Mouse (Mus musculus) MEL (cell line): ENCODE results near the gene 1700015G11Rik. TPM values are rescaled to one million over a fixed set of nuclear protein-coding genes. Genes with fewer than 3 reads are reported as not detected.

Experiments
- DNase-seq: peaks from one replicate; pipeline ENCODE4 v3.0.0; 2011; ENCODE audit warnings: low read depth, low spot score
- H3K27ac ChIP-seq: 2 replicates; pipeline ENCODE4 v1.5.1; 2012; ENCODE audit warnings: low read depth, mild to moderate bottlenecking, control low read depth, low read length, moderate library complexity; ENCODE audit not compliant: control insufficient read depth
- H3K27me3 ChIP-seq, 2 experiments: fragments of 150-350 bp in 1 of 2; sonication (generic) in 1 of 2; 2 replicates each; pipeline ENCODE4 v1.6.1; 2012; ENCODE audit warnings: low read length in 2 of 2, mild to moderate bottlenecking in 2 of 2, improper control_type of control experiment in 1 of 2, moderate library complexity in 1 of 2; ENCODE audit not compliant: insufficient read depth in 2 of 2, control insufficient read depth in 1 of 2
- H3K36me3 ChIP-seq, 2 experiments: 2 replicates each; pipeline ENCODE4 v1.6.1; 2012 to 2014; ENCODE audit warnings: low read length in 2 of 2, improper control_type of control experiment in 1 of 2, inconsistent platforms in 1 of 2, mild to moderate bottlenecking in 1 of 2; ENCODE audit not compliant: insufficient read depth in 2 of 2, control insufficient read depth in 1 of 2
- H3K4me1 ChIP-seq, 2 experiments: fragments of 150-350 bp in 1 of 2; sonication (generic) in 1 of 2; 2 replicates each; pipeline ENCODE4 v1.6.1; 2012; ENCODE audit warnings: low read length in 2 of 2, improper control_type of control experiment in 1 of 2, mild to moderate bottlenecking in 1 of 2; ENCODE audit not compliant: insufficient read depth in 2 of 2, control insufficient read depth in 1 of 2
- H3K4me3 ChIP-seq, 2 experiments: fragments of 150-350 bp in 1 of 2; sonication (generic) in 1 of 2; 2 replicates each; pipeline ENCODE4 v1.5.1; 2012; ENCODE audit warnings: low read depth in 2 of 2, low read length in 2 of 2, mild to moderate bottlenecking in 2 of 2, moderate library complexity in 2 of 2, control low read depth in 1 of 2, improper control_type of control experiment in 1 of 2; ENCODE audit not compliant: control insufficient read depth in 1 of 2, insufficient read depth in 1 of 2
- H3K79me2 ChIP-seq: 2 replicates; pipeline ENCODE4 v1.6.1; 2012; ENCODE audit warnings: mild to moderate bottlenecking, low read length, moderate library complexity; ENCODE audit not compliant: control insufficient read depth, poor library complexity, insufficient read depth
- H3K9ac ChIP-seq: 2 replicates; pipeline ENCODE4 v1.6.1; 2012; ENCODE audit warnings: low read depth, mild to moderate bottlenecking, control low read depth, low read length, moderate library complexity; ENCODE audit not compliant: control insufficient read depth, poor library complexity, severe bottlenecking
- H3K9me3 ChIP-seq: fragments of 150-350 bp; sonication (generic); replicated peaks from 2 replicates; pipeline ENCODE4 v1.6.1; 2012; ENCODE audit warnings: mild to moderate bottlenecking, low read length, improper control_type of control experiment, moderate library complexity; ENCODE audit not compliant: insufficient read depth
- CHD1 ChIP-seq: IDR thresholded peaks from 2 replicates; pipeline ENCODE4 v1.6.1; 2012; ENCODE audit warnings: low read depth, mild to moderate bottlenecking, inconsistent platforms, low read length, improper control_type of control experiment
- CTCF ChIP-seq, 3 experiments: IDR thresholded peaks in 2 of 3; conservative IDR thresholded peaks in 1 of 3; 2 replicates each; pipeline ENCODE4 v1.5.1; 2011 to 2012; ENCODE audit warnings: low read length in 3 of 3, low read depth in 2 of 3, mild to moderate bottlenecking in 2 of 3, improper control_type of control experiment in 1 of 3, inconsistent platforms in 1 of 3, mixed read lengths in 1 of 3, moderate library complexity in 1 of 3; ENCODE audit not compliant: control insufficient read depth in 1 of 3, insufficient read depth in 1 of 3, poor library complexity in 1 of 3, severe bottlenecking in 1 of 3
- E2F4 ChIP-seq: IDR thresholded peaks from 2 replicates; pipeline ENCODE4 v1.6.1; 2011; ENCODE audit warnings: low read depth, low read length, improper control_type of control experiment, borderline replicate concordance
- ELF1 ChIP-seq: IDR thresholded peaks from 2 replicates; pipeline ENCODE4 v1.6.1; 2014; ENCODE audit warnings: low read depth, mild to moderate bottlenecking, inconsistent platforms, low read length, improper control_type of control experiment, moderate library complexity
- EP300 ChIP-seq, 2 experiments: IDR thresholded peaks; 2 replicates each; pipeline ENCODE4 v1.6.1; 2011; ENCODE audit warnings: improper control_type of control experiment in 2 of 2, low read length in 2 of 2, low read depth in 1 of 2, mild to moderate bottlenecking in 1 of 2
- ETS1 ChIP-seq: IDR thresholded peaks from 2 replicates; pipeline ENCODE4 v1.6.1; 2012; ENCODE audit warnings: low read depth, mild to moderate bottlenecking, inconsistent platforms, low read length, improper control_type of control experiment, moderate library complexity
- GABPA ChIP-seq: IDR thresholded peaks from 2 replicates; pipeline ENCODE4 v1.6.1; 2012; ENCODE audit warnings: low read depth, mild to moderate bottlenecking, inconsistent platforms, low read length, improper control_type of control experiment, moderate library complexity
- GATA1 ChIP-seq: IDR thresholded peaks from 2 replicates; pipeline ENCODE4 v1.6.1; 2011; ENCODE audit warnings: low read depth, low read length, improper control_type of control experiment
- JUND ChIP-seq: IDR thresholded peaks from 2 replicates; pipeline ENCODE4 v1.6.1; 2011; ENCODE audit warnings: low read depth, mild to moderate bottlenecking, improper control_type of control experiment, low read length
- MAFK ChIP-seq: IDR thresholded peaks from 2 replicates; pipeline ENCODE4 v1.6.1; 2011; ENCODE audit warnings: low read depth, mild to moderate bottlenecking, low read length, improper control_type of control experiment, borderline replicate concordance
- MAX ChIP-seq: IDR thresholded peaks from 2 replicates; pipeline ENCODE4 v1.6.1; 2011; ENCODE audit warnings: low read length, improper control_type of control experiment
- MAZ ChIP-seq: IDR thresholded peaks from 2 replicates; pipeline ENCODE4 v1.6.1; 2012; ENCODE audit warnings: low read depth, mild to moderate bottlenecking, inconsistent platforms, low read length, improper control_type of control experiment
- MXI1 ChIP-seq: IDR thresholded peaks from 2 replicates; pipeline ENCODE4 v1.6.1; 2011; ENCODE audit warnings: mild to moderate bottlenecking, low read depth, low read length, improper control_type of control experiment
- MYB ChIP-seq: IDR thresholded peaks from 2 replicates; pipeline ENCODE4 v1.6.1; 2011; ENCODE audit warnings: mild to moderate bottlenecking, low read depth, low read length, improper control_type of control experiment
- MYC ChIP-seq: IDR thresholded peaks from 2 replicates; pipeline ENCODE4 v1.6.1; 2011; ENCODE audit warnings: low read depth, mild to moderate bottlenecking, low read length, improper control_type of control experiment, moderate library complexity
- NELFE ChIP-seq: IDR thresholded peaks from 2 replicates; pipeline ENCODE4 v1.6.1; 2011; ENCODE audit warnings: low read depth, low read length, improper control_type of control experiment
- NRF1 ChIP-seq: IDR thresholded peaks from 2 replicates; pipeline ENCODE4 v1.6.1; 2014; ENCODE audit warnings: low read depth, mild to moderate bottlenecking, inconsistent platforms, low read length, improper control_type of control experiment, moderate library complexity; ENCODE audit not compliant: poor library complexity, insufficient read depth, severe bottlenecking
- POLR2A ChIP-seq, 2 experiments: IDR thresholded peaks; 2 replicates each; pipeline ENCODE4 v1.6.1; 2011 to 2012; ENCODE audit warnings: low read length in 2 of 2, mild to moderate bottlenecking in 2 of 2, control low read depth in 1 of 2, improper control_type of control experiment in 1 of 2, low read depth in 1 of 2, moderate library complexity in 1 of 2; ENCODE audit not compliant: control insufficient read depth in 1 of 2, insufficient read depth in 1 of 2, poor library complexity in 1 of 2
- POLR2AphosphoS2 ChIP-seq: IDR thresholded peaks from 2 replicates; pipeline ENCODE4 v1.6.1; 2011; ENCODE audit warnings: low read length, improper control_type of control experiment
- RCOR1 ChIP-seq: IDR thresholded peaks from 2 replicates; pipeline ENCODE4 v1.6.1; 2012; ENCODE audit warnings: low read depth, mild to moderate bottlenecking, inconsistent platforms, low read length, improper control_type of control experiment
- SIN3A ChIP-seq: IDR thresholded peaks from 2 replicates; pipeline ENCODE4 v1.6.1; 2012; ENCODE audit warnings: low read length, improper control_type of control experiment, inconsistent platforms
- SMC3 ChIP-seq: IDR thresholded peaks from 2 replicates; pipeline ENCODE4 v1.6.1; 2011; ENCODE audit warnings: low read depth, low read length, improper control_type of control experiment
- TBP ChIP-seq: IDR thresholded peaks from 2 replicates; pipeline ENCODE4 v1.8.0; 2011; ENCODE audit warnings: low read depth, low read length, improper control_type of control experiment
- TCF12 ChIP-seq: IDR thresholded peaks from 2 replicates; pipeline ENCODE4 v1.6.1; 2014; ENCODE audit warnings: low read depth, mild to moderate bottlenecking, inconsistent platforms, low read length, improper control_type of control experiment, moderate library complexity
- UBTF ChIP-seq: IDR thresholded peaks from 2 replicates; pipeline ENCODE4 v1.6.1; 2012; ENCODE audit warnings: low read depth, mild to moderate bottlenecking, inconsistent platforms, low read length, improper control_type of control experiment, moderate library complexity, borderline replicate concordance; ENCODE audit not compliant: insufficient read depth
- USF1 ChIP-seq: IDR thresholded peaks from 2 replicates; pipeline ENCODE4 v1.6.1; 2014; ENCODE audit warnings: low read depth, mild to moderate bottlenecking, inconsistent platforms, low read length, improper control_type of control experiment, moderate library complexity
- ZMIZ1 ChIP-seq: IDR thresholded peaks from 2 replicates; pipeline ENCODE4 v1.6.1; 2012; ENCODE audit warnings: low read depth, mild to moderate bottlenecking, inconsistent platforms, low read length, improper control_type of control experiment, moderate library complexity
- polyA plus RNA-seq, 2 experiments: library from polyadenylated mRNA; stranded (reverse) in 1 of 2; unstranded in 1 of 2; fragments of >175 nt in 1 of 2; fragments of >200 nt in 1 of 2; gene quantifications; 2 replicates each; pipeline versions ENCODE4 v1.2.1 to v1.2.4; 2012; ENCODE audit warnings: low replicate concordance in 2 of 2, low read depth in 1 of 2; ENCODE audit not compliant: insufficient read length in 2 of 2, insufficient read depth in 1 of 2, missing spikeins in 1 of 2
- total RNA-seq: library from RNA; depleted of rRNA; stranded (reverse); fragments of 300-350 nt; gene quantifications from 2 replicates; pipeline ENCODE4 v1.2.3, GENCODE M21; 2012

The 1700015G11Rik gene
- total and polyA plus RNA-seq, 3 experiments = not detected

DNA sequence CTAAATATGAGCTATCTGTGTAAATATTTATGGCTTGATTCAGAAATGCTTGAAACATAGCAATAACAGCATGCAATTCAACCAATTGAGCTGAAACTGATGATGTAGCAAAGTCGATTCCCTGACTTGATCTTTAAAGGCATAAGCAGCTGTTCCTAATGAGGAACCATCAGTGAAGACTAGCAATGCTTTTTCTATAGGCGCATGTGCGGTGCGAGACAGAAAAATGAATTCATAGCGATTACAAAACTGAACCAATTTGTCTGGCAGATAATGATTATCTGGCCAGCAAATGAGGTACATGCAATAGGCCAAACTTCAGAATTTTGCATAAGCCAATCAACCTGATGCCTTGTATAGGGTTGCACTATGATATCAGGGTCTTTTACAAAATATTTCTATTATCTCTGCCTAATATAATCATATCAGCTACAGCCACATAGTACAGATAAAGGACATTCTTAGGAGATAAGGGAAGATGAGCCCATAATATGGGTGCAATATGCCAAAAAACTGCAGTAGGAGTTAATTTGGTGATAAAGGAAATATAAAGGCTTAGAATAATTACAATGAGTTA is 8.6 kb upstream of the 1700015G11Rik start:
- Histone ChIP-seq H3K4me1 (peaks cover 22 to 30% of the 10 kb centered on the region in 2 experiments), H3K27ac (peak overlapping the region; percentile 24; the same call in 1 of the 2 replicates)
- TF ChIP-seq RCOR1 (no peak), GABPA (no peak), POLR2AphosphoS2 (no peak), UBTF (no peak), JUND (no peak), MAZ (no peak), MYB (no peak), TBP (no peak), MXI1 (peak; percentile 35; the same call in 1 of the 2 replicates), POLR2A (IDR thresholded peaks at IDR 0.05; ENCODE audit: control insufficient read depth in 1 of 2, insufficient read depth in 1 of 2, low read depth in 1 of 2, low read length in 2 of 2, poor library complexity in 1 of 2) (no peak), EP300 (IDR thresholded peaks at IDR 0.05; ENCODE audit: low read depth in 1 of 2, low read length in 2 of 2) (peak; percentile 18 to 40; a peak in 2 of 4 replicates), NELFE (no peak), ETS1 (peak; percentile 63; the same call in 1 of the 2 replicates), ZMIZ1 (no peak), SMC3 (no peak), NRF1 (peak; percentile 58; the same call in 1 of the 2 replicates), MAFK (no peak; the same call in 1 of the 2 replicates), GATA1 (peak; percentile 69; the same call in 1 of the 2 replicates), TCF12 (peak; percentile 68; the same call in 1 of the 2 replicates), E2F4 (no peak), ELF1 (no peak), SIN3A (no peak), MAX (no peak), USF1 (no peak), MYC (no peak), CHD1 (no peak), CTCF (IDR thresholded peaks at IDR 0.05 in 2 of 3, conservative IDR thresholded peaks at IDR 0.05 in 1 of 3; ENCODE audit: control insufficient read depth in 1 of 3, insufficient read depth in 1 of 3, low read depth in 2 of 3, low read length in 3 of 3, poor library complexity in 1 of 3, severe bottlenecking in 1 of 3) (no peak)
- TF ChIP-seq, all 39 proteins: peak for 6
- H3K36me3 ChIP-seq = peaks cover 0 to 38% of the 10 kb centered on the region in 2 experiments; a peak in 2 of 4 replicates
- H3K9ac ChIP-seq = no peak overlapping the region
- H3K9me3 ChIP-seq = no peaks in the 10 kb centered on the region
- no peak overlapping the region for H3K4me3 ChIP-seq
- peak; percentile 47 for DNase-seq
- H3K27me3 ChIP-seq = no peaks in the 10 kb centered on the region
- H3K79me2 ChIP-seq = no peaks in the 10 kb centered on the region
